Mouse (Mus musculus) hindbrain, embryonic 12.5 days (tissue): ENCODE data around the gene Muc3. TPM values are rescaled to one million over a fixed set of nuclear protein-coding genes. Genes with fewer than 3 reads are reported as not detected.
"Not testable (repeated sequence)": the region's sequence is repeated elsewhere in the genome, so short reads cannot be mapped to it uniquely, and the experiment has no call there.

Experiments
- ATAC-seq: fragments of 200-750 bp; cut with Nextera tagmentation; 2 replicates; pipeline ENCODE4 v1.8.0; 2017; ENCODE audit warnings: moderate TSS enrichment; ENCODE audit not compliant: low FRiP score
- H3K27ac ChIP-seq: fragments of 300-500 bp; sonication (generic); 2 replicates; pipeline ENCODE4 v1.5.1; 2016; ENCODE audit warnings: mild to moderate bottlenecking
- H3K27me3 ChIP-seq: fragments of 300-500 bp; sonication (generic); 2 replicates; pipeline ENCODE4 v1.6.1; 2016; ENCODE audit warnings: mild to moderate bottlenecking
- H3K36me3 ChIP-seq: fragments of 300-500 bp; sonication (generic); 2 replicates; pipeline ENCODE4 v1.6.1; 2016; ENCODE audit warnings: mild to moderate bottlenecking
- H3K4me1 ChIP-seq: fragments of 300-500 bp; sonication (generic); 2 replicates; pipeline ENCODE4 v1.6.1; 2016
- H3K4me2 ChIP-seq: fragments of 300-500 bp; sonication (generic); replicated peaks from 2 replicates; pipeline ENCODE4 v1.6.1; 2016; ENCODE audit warnings: mild to moderate bottlenecking
- H3K4me3 ChIP-seq: fragments of 300-500 bp; sonication (generic); 2 replicates; pipeline ENCODE4 v1.5.1; 2016; ENCODE audit warnings: mild to moderate bottlenecking
- H3K9ac ChIP-seq: fragments of 300-500 bp; sonication (generic); 2 replicates; pipeline ENCODE4 v1.6.1; 2016; ENCODE audit warnings: mild to moderate bottlenecking, moderate library complexity
- H3K9me3 ChIP-seq: fragments of 300-500 bp; sonication (generic); replicated peaks from 2 replicates; pipeline ENCODE4 v1.6.1; 2016; ENCODE audit warnings: mild to moderate bottlenecking
- WGBS: fragments of 180-500 bp; shearing (Covaris S2); methylation state at CpG from one replicate; pipeline ENCODE4 v1.1.7; 2016; 5-methylcytosine and 5-hydroxymethylcytosine counted together
- polyA plus RNA-seq: library from polyadenylated mRNA; unstranded; fragments of >200 nt; fragmentation: Nextera tagmentation; extraction: Ambion mirVana; gene quantifications from 2 replicates; pipeline ENCODE4 v1.2.1, GENCODE M21; 2016

Gene Muc3
- polyA plus RNA-seq = not detected in 2 replicates

DNA sequence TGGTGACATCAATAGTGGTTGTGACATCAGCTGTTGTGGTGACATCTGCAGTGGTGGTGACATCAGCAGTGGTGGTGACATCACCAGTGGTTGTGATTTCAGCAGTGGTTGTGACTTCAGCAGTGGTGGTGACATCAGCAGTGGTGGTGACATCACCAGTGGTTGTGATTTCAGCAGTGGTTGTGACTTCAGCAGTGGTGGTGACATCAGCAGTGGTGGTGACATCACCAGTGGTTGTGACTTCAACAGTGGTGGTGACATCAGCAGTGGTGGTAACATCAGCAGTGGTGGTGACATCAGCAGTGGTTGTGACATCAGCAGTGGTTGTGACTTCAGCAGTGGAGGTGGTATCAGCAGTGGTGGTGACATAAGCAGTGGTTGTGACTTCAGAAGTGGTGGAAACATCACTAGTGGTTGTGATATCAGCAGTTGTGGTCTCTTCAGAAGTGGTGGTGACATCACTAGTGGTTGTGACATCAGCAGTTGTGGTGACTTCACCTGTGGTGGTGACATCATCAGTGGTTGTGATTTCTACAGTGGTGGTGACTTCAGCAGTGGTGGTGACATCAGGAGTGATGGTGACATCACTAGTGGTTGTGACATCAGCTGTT is at the start of gene Muc3:
Gene Muc3 (minus strand): TSS at position 51 of the 611 bp plus-strand sequence.
- not testable (repeated sequence) for H3K36me3 ChIP-seq, H3K4me3 ChIP-seq, H3K27me3 ChIP-seq, H3K9ac ChIP-seq, H3K4me2 ChIP-seq, ATAC-seq, H3K4me1 ChIP-seq, H3K27ac ChIP-seq
- peaks cover 27% of the 10 kb centered on the region for H3K9me3 ChIP-seq

DNA sequence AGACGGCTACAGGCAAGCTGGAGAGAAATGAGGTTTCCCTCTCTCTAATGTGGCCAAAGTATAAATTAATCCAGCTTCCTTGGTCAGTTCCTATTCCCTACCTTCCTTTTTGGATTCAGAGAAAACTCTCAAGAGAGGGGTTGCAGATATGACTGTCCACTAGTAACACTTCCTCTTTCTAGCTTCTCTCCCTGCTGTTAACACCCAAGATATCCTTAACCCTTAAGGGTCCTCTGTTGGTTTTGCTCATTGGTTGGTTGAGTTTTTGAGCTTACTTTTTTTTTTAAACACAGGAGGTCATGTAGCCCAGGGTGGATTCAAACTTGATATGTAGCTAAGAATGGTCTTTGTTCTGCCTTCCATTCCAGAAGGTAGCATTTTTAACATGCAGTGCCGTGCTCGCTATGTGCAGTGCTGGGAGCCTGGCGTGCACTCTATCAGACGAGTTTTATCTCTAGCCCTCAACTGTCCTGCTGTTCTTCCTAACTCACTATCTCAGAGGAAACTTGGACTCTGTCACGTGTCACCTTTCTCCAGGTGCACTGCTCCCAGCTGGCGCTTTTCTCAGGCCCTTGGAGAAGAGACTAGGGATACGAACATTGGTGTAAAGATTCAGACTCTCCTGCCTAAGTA is 45.5 kb upstream of the Muc3 start:
- 86% methylated on average over 8 of the region's 8 CpGs for WGBS
- H3K4me1 ChIP-seq = no peaks in the 10 kb centered on the region

GRCm38 (mm10) chr5:137193279-137193952 is 44.3 kb upstream of the Muc3 start:
- Histone ChIP-seq H3K4me1 (no peaks in the 10 kb centered on the region), H3K4me3 (no peak overlapping the region), H3K36me3 (no peaks in the 10 kb centered on the region), H3K27me3 (peaks cover 8% of the 10 kb centered on the region), H3K4me2 (no peak overlapping the region), H3K27ac (no peak overlapping the region), H3K9ac (no peak overlapping the region), H3K9me3 (no peaks in the 10 kb centered on the region)
- 70% methylated on average over 8 of the region's 8 CpGs for WGBS
- no peak for ATAC-seq

More for the DNA sequence above, 45.5 kb upstream of the Muc3 start:
- ATAC-seq = no peak
- H3K9ac ChIP-seq = no peak overlapping the region
- no peaks in the 10 kb centered on the region for H3K36me3 ChIP-seq
- no peaks in the 10 kb centered on the region for H3K9me3 ChIP-seq
- H3K4me3 ChIP-seq = no peak overlapping the region
- H3K27me3 ChIP-seq = 0 out of 2 replicates have a peak, but pooled peaks cover 3% of the 10 kb centered on the region
- H3K27ac ChIP-seq = no peak overlapping the region
- H3K4me2 ChIP-seq = no peak overlapping the region

- H3K9me3 ChIP-seq = no peaks in the 10 kb centered on the region
- ATAC-seq = no peak
- peak overlapping the region; percentile 46 for H3K4me3 ChIP-seq
- H3K27me3 ChIP-seq = peaks cover 10% of the 10 kb centered on the region
- no peak overlapping the region for H3K27ac ChIP-seq
- 4% methylated on average over 34 of the region's 34 CpGs for WGBS
- H3K9ac ChIP-seq = peak overlapping the region; percentile 63
- no peaks in the 10 kb centered on the region for H3K4me1 ChIP-seq
- H3K36me3 ChIP-seq = no peaks in the 10 kb centered on the region
- H3K4me2 ChIP-seq = peak overlapping the region; percentile 66
Observed at GRCm38 (mm10) chr5:137189326-137189725, 40.2 kb upstream of the Muc3 start.

- H3K27me3 ChIP-seq = peaks cover 10% of the 10 kb centered on the region
- H3K4me1 ChIP-seq = no peaks in the 10 kb centered on the region
- no peaks in the 10 kb centered on the region for H3K36me3 ChIP-seq
- H3K4me3 ChIP-seq = no peak overlapping the region
- no peak for ATAC-seq
- H3K9me3 ChIP-seq = no peaks in the 10 kb centered on the region
- H3K4me2 ChIP-seq = no peak overlapping the region
- no peak overlapping the region for H3K9ac ChIP-seq
- no peak overlapping the region for H3K27ac ChIP-seq
- WGBS = 90% methylated on average over 8 of the region's 8 CpGs
Observed at GRCm38 (mm10) chr5:137185362-137185761, 36.2 kb upstream of the Muc3 start.

GRCm38 (mm10) chr5:137179646-137180374 is 30.7 kb upstream of the Muc3 start:
- no peak overlapping the region for H3K9ac ChIP-seq
- no peak for ATAC-seq
- H3K9me3 ChIP-seq = no peaks in the 10 kb centered on the region
- H3K36me3 ChIP-seq = no peaks in the 10 kb centered on the region
- no peaks in the 10 kb centered on the region for H3K4me1 ChIP-seq
- no peaks in the 10 kb centered on the region; the same call in 1 of the 2 replicates for H3K27me3 ChIP-seq
- H3K4me2 ChIP-seq = no peak overlapping the region
- 80% methylated on average over 8 of the region's 8 CpGs for WGBS
- no peak overlapping the region for H3K27ac ChIP-seq
- H3K4me3 ChIP-seq = no peak overlapping the region

DNA sequence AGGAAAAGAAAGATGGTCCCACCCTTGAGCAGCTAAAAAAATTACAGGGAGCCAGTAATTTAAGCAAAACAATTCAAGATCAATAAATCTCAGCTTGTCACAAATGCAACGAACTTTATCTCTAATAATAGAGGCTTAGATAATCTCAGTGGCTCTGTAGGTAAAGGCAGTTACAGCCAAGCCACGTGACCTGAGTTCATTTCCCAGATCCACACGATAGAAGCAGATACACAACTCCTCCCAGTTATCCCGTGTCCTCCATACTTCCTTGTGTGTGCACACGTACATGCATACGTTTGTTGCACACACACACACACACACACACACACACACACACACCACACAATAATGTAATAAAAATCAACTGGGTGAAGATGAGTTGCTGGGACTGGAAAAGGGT is 24.8 kb upstream of the Muc3 start:
- WGBS = 82% methylated on average over 6 of the region's 6 CpGs
- Histone ChIP-seq H3K9me3 (no peaks in the 10 kb centered on the region), H3K27me3 (peaks cover 3% of the 10 kb centered on the region; the same call in 1 of the 2 replicates), H3K36me3 (no peaks in the 10 kb centered on the region), H3K4me1 (0 out of 2 replicates have a peak, but pooled peaks cover 3% of the 10 kb centered on the region), H3K9ac (no peak overlapping the region), H3K4me2 (no peak overlapping the region), H3K4me3 (no peak overlapping the region), H3K27ac (no peak overlapping the region)
- ATAC-seq = no peak

DNA sequence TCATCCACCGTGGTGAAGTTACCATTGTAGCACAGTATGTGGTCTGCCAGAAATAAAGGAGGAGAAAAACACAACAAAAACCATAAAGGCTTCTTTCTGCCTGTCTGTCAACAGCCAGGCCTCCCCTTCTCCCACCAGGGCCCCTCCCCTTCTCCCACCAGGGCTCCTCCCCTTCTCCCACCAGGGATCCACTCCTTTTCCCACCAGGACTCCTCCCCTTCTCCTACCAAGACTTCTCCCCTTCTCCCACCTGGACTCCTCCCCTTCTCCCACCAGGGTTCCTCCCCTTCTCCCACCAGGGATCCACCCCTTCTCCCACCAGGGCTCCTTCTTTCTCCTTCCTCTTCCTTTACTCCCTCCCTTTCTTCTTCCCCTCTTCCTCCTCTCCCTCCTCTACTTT is 23.5 kb upstream of the Muc3 start:
- 6% methylated on average over 1 of the region's 1 CpGs for WGBS
- no peak overlapping the region for H3K9ac ChIP-seq
- no peaks in the 10 kb centered on the region for H3K36me3 ChIP-seq
- no peak overlapping the region for H3K4me3 ChIP-seq
- no peaks in the 10 kb centered on the region for H3K9me3 ChIP-seq
- no peak for ATAC-seq
- no peak overlapping the region for H3K27ac ChIP-seq
- 0 out of 2 replicates have a peak, but pooled peaks cover 3% of the 10 kb centered on the region for H3K4me1 ChIP-seq
- peaks cover 3% of the 10 kb centered on the region; the same call in 1 of the 2 replicates for H3K27me3 ChIP-seq
- H3K4me2 ChIP-seq = no peak overlapping the region

GRCm38 (mm10) chr5:137171478-137171877 is 22.4 kb upstream of the Muc3 start:
- 66% methylated on average over 7 of the region's 7 CpGs for WGBS
- Histone ChIP-seq H3K4me1 (0 out of 2 replicates have a peak, but pooled peaks cover 3% of the 10 kb centered on the region), H3K36me3 (no peaks in the 10 kb centered on the region), H3K9me3 (no peaks in the 10 kb centered on the region), H3K27me3 (peaks cover 3% of the 10 kb centered on the region; the same call in 1 of the 2 replicates), H3K9ac (no peak overlapping the region), H3K27ac (no peak overlapping the region), H3K4me3 (no peak overlapping the region), H3K4me2 (no peak overlapping the region)
- no peak for ATAC-seq

DNA sequence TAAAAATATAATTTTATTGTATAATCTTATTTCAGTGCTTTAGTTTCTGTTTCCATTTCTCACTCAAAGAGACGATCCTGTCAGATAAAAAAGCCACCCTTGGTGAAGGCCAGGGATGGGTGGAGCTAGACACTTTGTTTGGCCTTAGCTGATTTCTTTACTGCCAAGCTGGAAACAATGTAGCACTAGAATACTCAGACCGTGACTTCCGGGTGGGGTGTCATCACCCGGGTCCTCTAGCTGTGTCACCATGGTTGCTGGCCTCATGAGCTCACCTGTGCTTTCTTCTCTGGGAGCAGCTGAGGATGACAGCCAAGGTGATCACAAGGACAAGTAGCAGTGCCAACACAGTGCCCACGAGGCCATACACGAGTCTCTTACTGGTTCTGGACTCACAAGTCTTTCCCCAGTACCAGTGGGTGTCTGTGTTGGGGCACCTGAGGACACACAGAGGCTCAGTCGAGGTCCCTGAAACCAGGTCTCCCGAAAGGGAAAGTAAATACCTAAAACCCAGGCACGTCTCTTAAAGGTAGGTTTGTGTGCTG is 21.8 kb upstream of the Muc3 start:
- 0 out of 2 replicates have a peak, but pooled peaks cover 3% of the 10 kb centered on the region for H3K4me1 ChIP-seq

GRCm38 (mm10) chr5:137167539-137167938 is 18.4 kb upstream of the Muc3 start:
- no peak overlapping the region for H3K4me3 ChIP-seq
- 0 out of 2 replicates have a peak, but pooled peaks cover 3% of the 10 kb centered on the region for H3K4me1 ChIP-seq
- H3K4me2 ChIP-seq = no peak overlapping the region
- H3K27me3 ChIP-seq = peaks cover 3% of the 10 kb centered on the region; the same call in 1 of the 2 replicates
- no peak overlapping the region for H3K27ac ChIP-seq
- no peak overlapping the region for H3K9ac ChIP-seq
- ATAC-seq = no peak
- H3K9me3 ChIP-seq = no peaks in the 10 kb centered on the region
- no peaks in the 10 kb centered on the region for H3K36me3 ChIP-seq
- WGBS = 73% methylated on average over 6 of the region's 6 CpGs

More for the DNA sequence above, 21.8 kb upstream of the Muc3 start:
- Histone ChIP-seq H3K9ac (no peak overlapping the region), H3K27ac (no peak overlapping the region), H3K27me3 (peaks cover 3% of the 10 kb centered on the region; the same call in 1 of the 2 replicates), H3K36me3 (no peaks in the 10 kb centered on the region), H3K9me3 (no peaks in the 10 kb centered on the region), H3K4me2 (no peak overlapping the region), H3K4me3 (no peak overlapping the region)
- no peak for ATAC-seq
- WGBS = 77% methylated on average over 9 of the region's 9 CpGs

- no peak overlapping the region for H3K4me2 ChIP-seq
- ATAC-seq = no peak
- no peaks in the 10 kb centered on the region; the same call in 1 of the 2 replicates for H3K27me3 ChIP-seq
- H3K9ac ChIP-seq = no peak overlapping the region
- H3K27ac ChIP-seq = no peak overlapping the region
- 74% methylated on average over 9 of the region's 9 CpGs for WGBS
- no peaks in the 10 kb centered on the region for H3K4me1 ChIP-seq
- H3K9me3 ChIP-seq = no peaks in the 10 kb centered on the region
- H3K4me3 ChIP-seq = no peak overlapping the region
- H3K36me3 ChIP-seq = no peaks in the 10 kb centered on the region
Observed at GRCm38 (mm10) chr5:137166012-137166411, 16.9 kb upstream of the Muc3 start.
